Mouse (Mus musculus) forebrain, embryonic 12.5 days (tissue): Measurements from ENCODE around the gene Dscam. TPM values are rescaled to one million over a fixed set of nuclear protein-coding genes. Genes with fewer than 3 reads are reported as not detected.
A peak's percentile ranks its signal among the peaks of the same experiment; 100 is the strongest.

Experiments used
- ATAC-seq: fragments of 200-750 bp; cut with Nextera tagmentation; 2 replicates; pipeline ENCODE4 v1.8.0; 2017; ENCODE audit warnings: moderate TSS enrichment; ENCODE audit not compliant: low FRiP score
- H3K27ac ChIP-seq: fragments of 300-500 bp; sonication (generic); 2 replicates; pipeline ENCODE4 v1.5.1; 2016; ENCODE audit warnings: mild to moderate bottlenecking
- H3K27me3 ChIP-seq: fragments of 300-500 bp; sonication (generic); 2 replicates; pipeline ENCODE4 v1.6.1; 2016; ENCODE audit warnings: mild to moderate bottlenecking
- H3K36me3 ChIP-seq: fragments of 300-500 bp; sonication (generic); replicated peaks from 2 replicates; pipeline ENCODE4 v1.6.1; 2016; ENCODE audit warnings: mild to moderate bottlenecking
- H3K4me1 ChIP-seq: fragments of 300-500 bp; sonication (generic); 2 replicates; pipeline ENCODE4 v1.6.1; 2016
- H3K4me2 ChIP-seq: fragments of 300-500 bp; sonication (generic); 2 replicates; pipeline ENCODE4 v1.6.1; 2016; ENCODE audit warnings: mild to moderate bottlenecking, moderate library complexity
- H3K4me3 ChIP-seq: fragments of 300-500 bp; sonication (generic); replicated peaks from 2 replicates; pipeline ENCODE4 v1.5.1; 2016; ENCODE audit warnings: mild to moderate bottlenecking
- H3K9ac ChIP-seq: fragments of 300-500 bp; sonication (generic); 2 replicates; pipeline ENCODE4 v1.6.1; 2016; ENCODE audit warnings: mild to moderate bottlenecking
- H3K9me3 ChIP-seq: fragments of 300-500 bp; sonication (generic); 2 replicates; pipeline ENCODE4 v1.6.1; 2016
- WGBS: fragments of 180-500 bp; shearing (Covaris S2); methylation state at CpG from one replicate; pipeline ENCODE4 v1.1.7; 2016; 5-methylcytosine and 5-hydroxymethylcytosine counted together
- polyA plus RNA-seq: library from polyadenylated mRNA; unstranded; fragments of >200 nt; fragmentation: Nextera tagmentation; extraction: Ambion mirVana; gene quantifications from 2 replicates; pipeline ENCODE4 v1.2.1, GENCODE M21; 2016

Dscam gene
- polyA plus RNA-seq, 1 experiment from 2014 or later = 2.6 TPM

- no peak overlapping the region for H3K27ac ChIP-seq
- ATAC-seq = no peak
- no peak overlapping the region for H3K4me2 ChIP-seq
- no peaks in the 10 kb centered on the region for H3K9me3 ChIP-seq
- peaks cover 60% of the 10 kb centered on the region for H3K27me3 ChIP-seq
- peaks cover 25% of the 10 kb centered on the region for H3K4me1 ChIP-seq
- H3K9ac ChIP-seq = no peak overlapping the region
- no peaks in the 10 kb centered on the region for H3K36me3 ChIP-seq
- WGBS = 84% methylated on average over 1 of the region's 1 CpGs
- H3K4me3 ChIP-seq = no peak overlapping the region
These were observed 2.5 kb downstream of the Dscam start for GRCm38 (mm10) chr16:97168030-97168429.

DNA sequence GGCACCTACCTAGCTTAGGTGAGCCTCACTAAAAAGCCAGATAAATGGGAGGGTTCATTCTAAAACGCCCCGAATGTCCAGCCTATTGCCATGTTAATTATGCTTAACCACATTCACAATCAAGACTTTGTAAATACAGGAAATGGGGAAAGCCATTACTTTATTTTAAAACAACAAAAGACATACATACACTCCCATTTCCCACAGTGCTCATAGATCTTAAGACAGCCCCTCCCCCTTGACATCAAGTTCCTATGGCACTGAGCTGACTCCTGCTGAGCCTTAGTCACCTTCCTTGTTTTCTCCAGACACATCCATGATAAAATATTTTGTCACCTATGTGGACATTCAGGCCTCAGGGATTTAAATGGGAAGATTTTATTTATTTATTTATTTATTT is 4.4 kb downstream of the Dscam start:
- H3K9me3 ChIP-seq = no peaks in the 10 kb centered on the region
- ATAC-seq = no peak
- 49% methylated on average over 2 of the region's 2 CpGs for WGBS
- 0 out of 2 replicates have a peak overlapping the region, but pooled peaks have one; percentile 19 for H3K27ac ChIP-seq
- H3K36me3 ChIP-seq = no peaks in the 10 kb centered on the region
- H3K4me3 ChIP-seq = no peak overlapping the region
- H3K4me2 ChIP-seq = peak overlapping the region; percentile 67
- no peak overlapping the region; the same call in 1 of the 2 replicates for H3K9ac ChIP-seq
- H3K4me1 ChIP-seq = peaks cover 21% of the 10 kb centered on the region
- peaks cover 41% of the 10 kb centered on the region for H3K27me3 ChIP-seq

- peak overlapping the region; percentile 41 for H3K4me3 ChIP-seq
- H3K36me3 ChIP-seq = no peaks in the 10 kb centered on the region
- ATAC-seq = peak; percentile 81
- H3K27ac ChIP-seq = peak overlapping the region; percentile 19; the same call in 1 of the 2 replicates
- H3K4me2 ChIP-seq = peak overlapping the region; percentile 67
- peaks cover 18% of the 10 kb centered on the region for H3K4me1 ChIP-seq
- 1% methylated on average over 20 of the region's 21 CpGs for WGBS
- H3K9ac ChIP-seq = peak overlapping the region; percentile 47
- H3K9me3 ChIP-seq = no peaks in the 10 kb centered on the region
- H3K27me3 ChIP-seq = peaks cover 35% of the 10 kb centered on the region
These were observed 5.0 kb downstream of the Dscam start for GRCm38 (mm10) chr16:97165444-97166121.

- Histone ChIP-seq H3K9ac (no peak overlapping the region), H3K36me3 (no peaks in the 10 kb centered on the region), H3K9me3 (no peaks in the 10 kb centered on the region), H3K4me3 (no peak overlapping the region), H3K27ac (no peak overlapping the region), H3K4me1 (no peaks in the 10 kb centered on the region; the same call in none of the 2 replicates), H3K4me2 (no peak overlapping the region), H3K27me3 (no peaks in the 10 kb centered on the region)
- ATAC-seq = no peak
- WGBS = 31% methylated on average over 4 of the region's 4 CpGs
These were observed 12.3 kb downstream of the Dscam start for GRCm38 (mm10) chr16:97158279-97158678.

DNA sequence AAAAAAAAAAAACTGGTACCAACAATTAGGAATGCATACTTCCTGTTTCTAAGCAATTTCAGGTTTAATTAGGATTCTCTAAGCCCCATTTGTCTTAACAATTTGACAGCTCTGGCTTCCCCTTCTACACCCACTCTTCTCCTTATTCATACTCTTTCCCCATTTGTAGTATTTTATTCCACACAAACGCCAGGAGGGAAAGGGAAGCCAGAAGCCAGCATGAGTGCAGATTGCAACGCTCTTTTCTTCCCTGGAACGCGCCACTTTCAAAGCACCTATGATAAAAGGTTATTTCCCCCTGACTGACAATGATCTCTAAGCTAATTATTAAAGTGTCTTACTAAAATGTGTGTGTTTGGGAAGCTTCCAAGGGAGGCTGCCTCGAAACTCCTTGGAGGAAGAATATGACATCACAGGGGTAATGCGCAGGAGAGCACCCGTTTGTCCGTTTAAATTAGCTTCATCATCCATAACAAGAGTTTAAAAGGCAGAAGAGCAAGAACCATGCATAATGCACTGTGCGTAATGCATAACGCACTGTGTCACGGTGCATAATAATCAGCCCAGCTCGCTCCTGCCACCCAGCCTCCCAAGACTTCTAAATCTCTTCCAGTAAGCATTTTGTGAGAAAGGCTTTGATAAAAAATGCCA is 25.9 kb downstream of the Dscam start:
- Histone ChIP-seq H3K4me1 (peaks cover 9% of the 10 kb centered on the region), H3K27ac (peak overlapping the region; percentile 38; the same call in 1 of the 2 replicates), H3K9ac (no peak overlapping the region), H3K36me3 (no peaks in the 10 kb centered on the region), H3K4me2 (0 out of 2 replicates have a peak overlapping the region, but pooled peaks have one; percentile 6), H3K27me3 (no peaks in the 10 kb centered on the region), H3K9me3 (no peaks in the 10 kb centered on the region), H3K4me3 (no peak overlapping the region)
- peak; percentile 68; the same call in 1 of the 2 replicates for ATAC-seq
- WGBS = 38% methylated on average over 12 of the region's 12 CpGs

DNA sequence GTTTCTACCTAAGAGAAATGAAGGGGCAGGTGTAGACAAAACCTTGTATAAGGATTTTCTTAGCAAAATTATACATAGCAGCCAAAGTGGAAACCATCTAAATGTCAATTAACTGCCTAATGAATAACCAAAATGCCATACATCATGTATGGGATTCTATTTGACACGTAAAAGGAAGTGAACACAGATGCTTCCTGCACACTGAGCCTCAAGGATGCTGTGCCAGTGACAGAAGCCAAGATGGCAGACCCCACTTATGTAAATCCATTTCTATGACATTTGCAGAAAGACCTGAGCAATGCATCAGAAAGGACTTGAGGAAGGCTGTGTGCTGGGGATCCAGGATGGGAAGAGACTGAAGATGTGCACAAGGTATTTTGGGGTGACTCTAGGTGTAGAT is 28.6 kb downstream of the Dscam start:
- Histone ChIP-seq H3K4me3 (no peak overlapping the region), H3K9ac (no peak overlapping the region), H3K4me1 (peaks cover 9% of the 10 kb centered on the region), H3K4me2 (no peak overlapping the region), H3K27ac (no peak overlapping the region), H3K36me3 (no peaks in the 10 kb centered on the region), H3K9me3 (no peaks in the 10 kb centered on the region), H3K27me3 (no peaks in the 10 kb centered on the region)
- ATAC-seq = no peak
- WGBS = 83% methylated on average over 1 of the region's 1 CpGs

DNA sequence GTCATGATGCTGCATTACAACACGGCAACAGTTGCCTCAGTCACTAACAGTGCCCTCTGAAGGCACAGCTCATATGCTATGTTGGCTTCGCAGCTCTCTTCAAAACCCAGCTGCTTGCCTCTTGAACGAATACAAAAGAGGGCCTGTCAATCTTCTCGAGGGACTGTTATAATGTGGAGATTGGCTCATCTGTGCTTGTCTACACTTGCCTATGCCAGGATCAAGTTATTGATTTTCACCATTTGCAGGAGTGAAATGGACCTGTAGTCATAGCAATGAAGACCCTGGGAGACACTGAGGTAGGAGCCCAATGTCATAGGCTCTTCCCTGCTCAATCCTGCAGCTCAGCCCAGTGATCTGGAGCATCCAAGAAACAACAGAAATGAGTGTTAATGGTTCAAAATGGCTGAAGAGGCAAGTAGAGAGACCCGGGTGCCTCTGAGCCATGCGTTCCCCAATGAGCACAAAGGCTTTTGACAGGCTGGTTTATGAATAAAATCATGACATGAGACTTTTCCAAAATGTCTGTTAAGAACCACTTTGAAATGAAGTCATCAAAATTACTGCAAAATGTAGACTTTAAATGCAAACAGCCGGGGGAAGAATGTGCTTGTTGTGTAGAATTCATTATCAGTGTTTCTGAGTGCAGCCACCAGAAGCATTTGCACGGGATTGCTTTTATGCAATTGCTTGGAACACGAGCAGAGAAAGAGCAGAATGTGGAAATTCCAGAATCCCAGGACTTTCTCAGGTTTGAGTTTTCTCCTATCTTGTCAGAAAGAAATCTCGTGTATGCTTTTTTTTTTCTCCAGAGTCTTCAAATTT is 35.3 kb downstream of the Dscam start:
- Histone ChIP-seq H3K27ac (no peak overlapping the region), H3K9ac (no peak overlapping the region), H3K4me1 (no peaks in the 10 kb centered on the region), H3K9me3 (no peaks in the 10 kb centered on the region), H3K27me3 (no peaks in the 10 kb centered on the region), H3K36me3 (no peaks in the 10 kb centered on the region), H3K4me3 (no peak overlapping the region), H3K4me2 (no peak overlapping the region)
- ATAC-seq = no peak
- WGBS = 76% methylated on average over 10 of the region's 10 CpGs

GRCm38 (mm10) chr16:97127296-97127695 is 43.3 kb downstream of the Dscam start:
- Histone ChIP-seq H3K4me2 (no peak overlapping the region), H3K9ac (no peak overlapping the region), H3K4me1 (no peaks in the 10 kb centered on the region), H3K27ac (no peak overlapping the region), H3K4me3 (no peak overlapping the region), H3K36me3 (no peaks in the 10 kb centered on the region), H3K9me3 (no peaks in the 10 kb centered on the region), H3K27me3 (no peaks in the 10 kb centered on the region)
- WGBS = 77% methylated on average over 2 of the region's 2 CpGs
- no peak for ATAC-seq

DNA sequence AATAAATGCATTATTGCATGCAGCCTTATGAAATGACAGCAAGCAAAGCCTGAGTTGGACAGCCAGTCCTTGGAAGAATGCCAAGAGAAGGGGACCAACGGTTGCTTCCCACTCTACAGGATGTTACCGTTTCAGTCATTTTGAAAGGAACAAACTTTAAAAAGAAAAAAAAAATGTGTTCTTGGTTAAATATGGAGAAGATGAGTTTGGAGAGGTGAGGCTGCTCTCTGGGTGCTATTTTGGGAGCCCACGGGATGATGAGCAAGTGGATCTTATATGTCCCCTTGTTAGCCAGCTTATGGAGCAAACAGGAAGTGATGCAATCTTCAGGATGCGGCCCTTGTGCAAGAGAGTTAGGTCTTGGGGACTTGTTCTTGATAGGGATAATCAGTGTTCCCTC is 60.5 kb downstream of the Dscam start:
- no peak for ATAC-seq

DNA sequence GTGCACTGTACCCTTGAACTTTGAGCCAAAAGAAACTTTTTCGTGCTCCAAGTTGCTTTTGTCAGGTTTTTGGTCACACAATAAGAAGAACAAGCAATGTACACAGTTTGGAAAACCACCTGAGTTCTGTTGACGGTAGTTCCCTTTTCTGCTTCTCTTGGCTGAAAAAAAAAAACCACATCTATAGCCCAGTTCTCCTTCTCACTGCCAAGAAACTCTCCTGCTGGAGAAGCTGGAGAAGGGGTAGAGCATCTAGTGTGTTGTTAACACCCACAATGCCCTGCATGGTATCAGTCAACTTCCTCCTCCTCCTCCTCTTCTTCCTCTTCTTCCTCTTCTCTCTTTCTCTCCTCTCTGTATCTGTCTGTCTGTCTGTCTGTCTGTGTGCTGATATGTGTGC is 65.3 kb downstream of the Dscam start:
- WGBS = 75% methylated on average over 2 of the region's 2 CpGs
- H3K9me3 ChIP-seq = no peaks in the 10 kb centered on the region

More for the DNA sequence above, 60.5 kb downstream of the Dscam start:
- Histone ChIP-seq H3K36me3 (no peaks in the 10 kb centered on the region), H3K4me2 (no peak overlapping the region), H3K9ac (no peak overlapping the region), H3K4me3 (no peak overlapping the region), H3K27ac (no peak overlapping the region), H3K27me3 (no peaks in the 10 kb centered on the region), H3K9me3 (no peaks in the 10 kb centered on the region), H3K4me1 (no peaks in the 10 kb centered on the region)
- WGBS = 87% methylated on average over 4 of the region's 4 CpGs

GRCm38 (mm10) chr16:97103046-97103445 is 67.5 kb downstream of the Dscam start:
- H3K4me3 ChIP-seq = no peak overlapping the region
- no peak overlapping the region for H3K27ac ChIP-seq
- no peaks in the 10 kb centered on the region for H3K9me3 ChIP-seq
- no peak overlapping the region for H3K9ac ChIP-seq
- no peaks in the 10 kb centered on the region for H3K36me3 ChIP-seq
- no peaks in the 10 kb centered on the region for H3K27me3 ChIP-seq
- 79% methylated on average over 2 of the region's 2 CpGs for WGBS
- no peak for ATAC-seq
- no peak overlapping the region for H3K4me2 ChIP-seq
- peaks cover 19% of the 10 kb centered on the region; the same call in 1 of the 2 replicates for H3K4me1 ChIP-seq

More for the DNA sequence above, 65.3 kb downstream of the Dscam start:
- ATAC-seq = no peak
- Histone ChIP-seq H3K4me1 (peaks cover 3% of the 10 kb centered on the region; the same call in 1 of the 2 replicates), H3K9ac (no peak overlapping the region), H3K27me3 (no peaks in the 10 kb centered on the region), H3K4me2 (no peak overlapping the region), H3K4me3 (no peak overlapping the region), H3K27ac (no peak overlapping the region), H3K36me3 (no peaks in the 10 kb centered on the region)

- Histone ChIP-seq H3K9me3 (no peaks in the 10 kb centered on the region), H3K27me3 (no peaks in the 10 kb centered on the region), H3K9ac (no peak overlapping the region), H3K4me1 (peaks cover 19% of the 10 kb centered on the region; the same call in 1 of the 2 replicates), H3K4me3 (no peak overlapping the region), H3K27ac (no peak overlapping the region), H3K4me2 (no peak overlapping the region), H3K36me3 (no peaks in the 10 kb centered on the region)
- WGBS = 43% methylated on average over 2 of the region's 2 CpGs
- ATAC-seq = peak; percentile 42; the same call in 1 of the 2 replicates
These were observed 70.5 kb downstream of the Dscam start for GRCm38 (mm10) chr16:97100091-97100490.
